Mouse (Mus musculus) neural tube, embryonic 15.5 days (tissue): ENCODE results near the gene Ifi202b. TPM values are rescaled to one million over a fixed set of nuclear protein-coding genes. Genes with fewer than 3 reads are reported as not detected.
"Not testable (repeated sequence)": the region's sequence is repeated elsewhere in the genome, so short reads cannot be mapped to it uniquely, and the experiment has no call there.

Experiments used
- ATAC-seq: fragments of 200-750 bp; cut with Nextera tagmentation; 2 replicates; pipeline ENCODE4 v1.8.0; 2017; ENCODE audit warnings: mild to moderate bottlenecking, moderate TSS enrichment, moderate library complexity; ENCODE audit not compliant: low FRiP score
- H3K27ac ChIP-seq: fragments of 300-500 bp; sonication (generic); replicated peaks from 2 replicates; pipeline ENCODE4 v1.5.1; 2015; ENCODE audit warnings: mild to moderate bottlenecking, inconsistent platforms
- H3K27me3 ChIP-seq: fragments of 300-500 bp; sonication (generic); replicated peaks from 2 replicates; pipeline ENCODE4 v1.6.1; 2015; ENCODE audit warnings: inconsistent platforms
- H3K36me3 ChIP-seq: fragments of 300-500 bp; sonication (generic); 2 replicates; pipeline ENCODE4 v1.6.1; 2015; ENCODE audit warnings: inconsistent platforms
- H3K4me1 ChIP-seq: fragments of 300-500 bp; sonication (generic); 2 replicates; pipeline ENCODE4 v1.6.1; 2015; ENCODE audit warnings: inconsistent platforms
- H3K4me2 ChIP-seq: fragments of 300-500 bp; sonication (generic); 2 replicates; pipeline ENCODE4 v1.6.1; 2015; ENCODE audit warnings: inconsistent platforms, mild to moderate bottlenecking, moderate library complexity
- H3K4me3 ChIP-seq: fragments of 300-500 bp; sonication (generic); replicated peaks from 2 replicates; pipeline ENCODE4 v1.5.1; 2015; ENCODE audit warnings: mild to moderate bottlenecking, inconsistent platforms
- H3K9ac ChIP-seq: fragments of 300-500 bp; sonication (generic); replicated peaks from 2 replicates; pipeline ENCODE4 v1.6.1; 2015; ENCODE audit warnings: mild to moderate bottlenecking, inconsistent platforms
- H3K9me3 ChIP-seq: fragments of 300-500 bp; sonication (generic); replicated peaks from 2 replicates; pipeline ENCODE4 v1.6.1; 2016; ENCODE audit warnings: inconsistent platforms
- WGBS: fragments of 180-500 bp; shearing (Covaris S2); methylation state at CpG from one replicate; pipeline ENCODE4 v1.1.7; 2015; ENCODE audit warnings: mixed read lengths; 5-methylcytosine and 5-hydroxymethylcytosine counted together
- polyA plus RNA-seq: library from polyadenylated mRNA; unstranded; fragments of >200 nt; fragmentation: Nextera tagmentation; extraction: Ambion mirVana; gene quantifications from 2 replicates; pipeline ENCODE4 v1.2.1, GENCODE M21; 2015

Gene Ifi202b
- 0.41 TPM in 1 of 2 replicates, not detected in the other for polyA plus RNA-seq

DNA sequence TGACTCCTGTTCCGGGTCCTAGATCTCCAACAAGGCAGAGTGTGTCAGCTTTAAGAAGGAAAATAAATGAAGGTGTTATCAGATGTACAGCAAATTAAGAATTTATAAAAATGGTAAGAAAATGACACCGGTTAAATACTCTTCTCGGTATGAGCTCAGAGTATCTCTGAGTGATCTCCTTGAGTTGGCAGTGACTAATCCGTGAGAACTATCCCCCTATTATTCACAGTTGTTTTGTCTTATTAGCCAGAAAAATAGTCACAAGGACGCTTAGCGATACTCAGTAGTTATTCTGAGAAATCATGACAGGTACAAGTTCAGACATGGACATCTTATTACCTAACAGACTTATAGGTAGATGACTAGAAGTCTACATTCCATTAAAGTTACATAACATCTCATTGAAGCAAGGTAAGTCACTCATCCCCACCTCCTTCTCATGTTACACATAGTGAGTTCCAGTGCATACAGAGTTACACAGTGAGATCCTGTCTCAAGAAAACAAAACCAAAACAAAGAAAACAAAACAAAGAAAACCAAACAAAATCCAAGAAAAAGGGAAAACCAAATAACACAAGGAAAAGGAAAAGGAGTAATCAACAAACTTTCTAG, at the start of gene Ifi202b:
TSS of gene Ifi202b (minus strand) at position 51 of the 612 bp plus-strand sequence.
- H3K4me3 ChIP-seq, ATAC-seq, H3K4me1 ChIP-seq, H3K4me2 ChIP-seq, H3K27me3 ChIP-seq, H3K9me3 ChIP-seq, H3K36me3 ChIP-seq, H3K27ac ChIP-seq, H3K9ac ChIP-seq: not testable (repeated sequence)
- WGBS: 89% methylated on average over 6 of the region's 6 CpGs

GRCm38 (mm10) chr1:174031698-174032097, 49.2 kb upstream of the Ifi202b start, which contains the start of gene Ifi205:
Gene Ifi205, minus strand, starts transcription at chr1:174031810.
- Histone ChIP-seq H3K27ac (no peak within 1 kb of the TSS), H3K9me3 (no peaks in the 10 kb centered on the region), H3K9ac (no peak within 1 kb of the TSS), H3K4me1 (no peaks in the 10 kb centered on the region), H3K4me2 (no peak within 1 kb of the TSS), H3K36me3 (no peaks in the 10 kb centered on the region), H3K27me3 (no peaks in the 10 kb centered on the region), H3K4me3 (no peak within 1 kb of the TSS)
- ATAC-seq: no peak
- WGBS: 56% methylated on average over 1 of the region's 1 CpGs

GRCm38 (mm10) chr1:174007050-174007449, 24.5 kb upstream of the Ifi202b start:
- H3K4me2 ChIP-seq: not testable (repeated sequence)

DNA sequence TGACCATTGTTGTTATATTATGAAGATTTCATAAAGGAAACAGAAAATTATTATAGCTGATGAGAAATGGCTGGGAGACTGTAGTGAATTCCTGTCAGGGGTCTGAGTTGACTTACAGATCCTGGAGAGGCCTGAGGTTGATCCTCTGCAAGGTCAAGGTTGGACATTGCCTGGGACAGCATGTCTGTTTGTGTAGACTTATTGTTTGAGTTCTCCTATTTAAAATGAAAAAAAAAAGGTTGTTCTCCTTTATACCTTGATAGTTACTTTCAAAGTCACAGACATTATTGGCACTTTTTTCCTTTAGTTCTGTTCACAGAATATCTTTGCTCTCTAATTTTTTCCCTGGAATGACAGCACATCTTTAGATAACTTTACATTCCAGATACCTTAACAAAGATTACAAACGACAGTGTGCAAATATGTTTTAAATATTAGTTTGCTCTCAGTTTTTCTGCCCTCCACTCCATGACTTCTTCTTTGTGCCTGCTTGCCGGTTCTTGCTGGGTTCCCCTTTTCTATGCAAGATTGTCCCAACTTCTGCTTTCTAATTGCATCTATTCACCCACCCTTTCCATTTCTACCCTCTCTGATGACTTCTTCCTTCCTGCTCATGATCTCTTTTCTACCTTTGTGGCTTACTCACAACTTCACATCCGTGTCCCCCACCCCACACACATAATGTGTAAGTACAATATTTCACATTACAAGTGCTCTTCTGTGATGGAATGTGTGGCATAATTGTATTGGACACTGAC, 22.0 kb upstream of the Ifi202b start:
- H3K27ac ChIP-seq, ATAC-seq, H3K4me1 ChIP-seq, H3K9me3 ChIP-seq, H3K36me3 ChIP-seq, H3K4me3 ChIP-seq, H3K4me2 ChIP-seq, H3K9ac ChIP-seq, H3K27me3 ChIP-seq: not testable (repeated sequence)
- WGBS: 85% methylated on average over 2 of the region's 3 CpGs

More at GRCm38 (mm10) chr1:174007050-174007449, 24.5 kb upstream of the Ifi202b start:
- H3K36me3 ChIP-seq, ATAC-seq, H3K9me3 ChIP-seq, H3K9ac ChIP-seq, H3K4me1 ChIP-seq, H3K27ac ChIP-seq, H3K4me3 ChIP-seq, H3K27me3 ChIP-seq: not testable (repeated sequence)

GRCm38 (mm10) chr1:173995003-173995402, 12.5 kb upstream of the Ifi202b start:
- Histone ChIP-seq H3K4me2 (no peak overlapping the region), H3K36me3 (no peaks in the 10 kb centered on the region), H3K9ac (no peak overlapping the region), H3K4me1 (no peaks in the 10 kb centered on the region), H3K9me3 (no peaks in the 10 kb centered on the region), H3K4me3 (no peak overlapping the region), H3K27ac (no peak overlapping the region), H3K27me3 (no peaks in the 10 kb centered on the region)
- no peak for ATAC-seq
- WGBS: 93% methylated on average over 4 of the region's 4 CpGs

GRCm38 (mm10) chr1:173981038-173981437, 1.5 kb downstream of the Ifi202b start:
- ATAC-seq, H3K9me3 ChIP-seq, H3K4me1 ChIP-seq, H3K27ac ChIP-seq, H3K4me3 ChIP-seq, H3K36me3 ChIP-seq, H3K27me3 ChIP-seq, H3K4me2 ChIP-seq, H3K9ac ChIP-seq: not testable (repeated sequence)
- 68% methylated on average over 3 of the region's 3 CpGs for WGBS

DNA sequence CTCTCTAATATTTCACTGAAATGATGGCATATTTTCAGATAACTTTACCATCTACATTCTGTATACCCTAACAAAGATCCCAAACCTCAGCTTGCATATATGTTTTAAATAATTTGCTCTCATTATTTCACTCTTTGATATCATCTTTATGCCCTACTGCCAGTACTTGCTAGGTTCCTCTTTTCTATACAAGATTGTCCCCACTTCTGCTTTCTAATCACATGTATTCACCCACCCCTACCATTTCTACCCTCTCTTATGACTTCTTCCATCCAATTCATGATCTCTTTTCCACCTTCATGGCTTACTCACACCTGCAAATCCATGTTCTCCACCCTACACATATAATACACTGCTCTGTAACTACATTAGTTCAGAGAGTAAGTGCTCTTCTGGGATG, 4.9 kb downstream of the Ifi202b start:
- no peaks in the 10 kb centered on the region for H3K27me3 ChIP-seq
- no peaks in the 10 kb centered on the region for H3K36me3 ChIP-seq
- H3K9me3 ChIP-seq: no peaks in the 10 kb centered on the region
- no peak overlapping the region for H3K4me3 ChIP-seq
- H3K4me2 ChIP-seq: no peak overlapping the region
- H3K4me1 ChIP-seq: no peaks in the 10 kb centered on the region
- no peak for ATAC-seq
- no peak overlapping the region for H3K27ac ChIP-seq
- H3K9ac ChIP-seq: no peak overlapping the region

- H3K36me3 ChIP-seq: no peaks in the 10 kb centered on the region
- H3K27me3 ChIP-seq: no peaks in the 10 kb centered on the region
- H3K4me2 ChIP-seq: no peak overlapping the region
- H3K4me3 ChIP-seq: no peak overlapping the region
- no peak overlapping the region for H3K9ac ChIP-seq
- no peaks in the 10 kb centered on the region for H3K9me3 ChIP-seq
- no peaks in the 10 kb centered on the region for H3K4me1 ChIP-seq
- H3K27ac ChIP-seq: no peak overlapping the region
- no peak for ATAC-seq
Observed at GRCm38 (mm10) chr1:173973111-173973510, 9.4 kb downstream of the Ifi202b start.

DNA sequence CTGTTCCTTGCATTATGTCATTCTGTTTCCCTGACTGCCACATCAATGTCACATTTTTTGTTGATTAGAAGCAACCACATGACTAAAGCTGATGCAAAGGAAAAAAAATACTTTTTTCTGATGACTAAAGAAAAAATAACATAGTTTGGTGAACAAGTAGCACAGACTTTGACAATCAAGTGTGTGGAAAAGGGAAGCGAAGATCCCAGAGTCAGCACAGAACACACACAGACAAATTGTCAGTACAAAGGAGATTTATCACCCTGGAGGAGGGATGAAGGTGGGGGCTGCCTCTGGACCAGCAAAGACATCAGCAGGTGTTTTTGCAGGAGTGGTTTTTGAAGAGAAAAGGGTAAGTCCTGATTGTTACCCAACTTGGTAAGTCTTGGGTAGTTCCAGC, 21.1 kb downstream of the Ifi202b start:
- not testable (repeated sequence) for H3K27me3 ChIP-seq, H3K9ac ChIP-seq, H3K4me2 ChIP-seq, H3K36me3 ChIP-seq, H3K4me1 ChIP-seq, ATAC-seq, H3K9me3 ChIP-seq, H3K27ac ChIP-seq, H3K4me3 ChIP-seq
- WGBS: 71% methylated on average over 1 of the region's 1 CpGs

- H3K9me3 ChIP-seq, H3K9ac ChIP-seq, ATAC-seq, H3K27me3 ChIP-seq, H3K27ac ChIP-seq, H3K4me3 ChIP-seq, H3K4me1 ChIP-seq, H3K36me3 ChIP-seq, H3K4me2 ChIP-seq: not testable (repeated sequence)
- 42% methylated on average over 3 of the region's 3 CpGs for WGBS
Observed at GRCm38 (mm10) chr1:173959998-173960397, 22.5 kb downstream of the Ifi202b start.

DNA sequence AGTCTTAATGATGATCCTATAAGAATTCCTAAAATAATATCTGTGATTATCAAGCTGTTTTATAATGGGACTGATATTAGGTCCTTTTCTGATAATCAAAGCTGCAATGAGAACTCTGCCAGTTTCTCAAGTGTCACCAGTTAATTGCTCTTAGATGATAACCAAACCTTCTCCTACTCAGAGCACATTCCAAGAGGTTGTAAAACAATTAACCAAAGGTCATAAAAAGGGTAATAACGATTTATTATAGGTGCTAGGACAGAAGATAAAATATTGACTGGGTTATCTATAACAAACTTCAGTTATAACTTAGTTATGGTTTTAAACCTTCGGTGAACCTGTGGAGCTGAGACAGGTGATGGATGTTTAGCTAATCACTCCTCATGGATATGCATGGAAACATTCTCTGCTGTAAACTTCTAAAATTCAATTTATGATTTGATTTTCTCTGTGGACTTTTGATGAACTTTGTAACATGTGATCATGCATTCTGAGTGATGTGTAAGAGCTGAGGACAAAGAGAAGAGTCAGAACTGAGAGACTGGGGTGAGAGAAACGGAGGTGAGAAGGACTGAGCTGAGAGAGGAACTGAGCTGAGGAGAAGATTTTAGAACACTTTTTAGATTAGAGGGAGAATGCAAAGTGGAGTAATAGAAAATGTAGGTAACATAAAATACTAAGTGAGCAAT, 26.6 kb downstream of the Ifi202b start:
- not testable (repeated sequence) for H3K4me1 ChIP-seq, H3K9me3 ChIP-seq, H3K36me3 ChIP-seq, H3K4me2 ChIP-seq, H3K27me3 ChIP-seq, H3K9ac ChIP-seq, H3K4me3 ChIP-seq, ATAC-seq, H3K27ac ChIP-seq
- WGBS: 40% methylated on average over 3 of the region's 3 CpGs
